Mouse (Mus musculus): Measurements from ENCODE around the gene Glb1. TPM values are rescaled to one million over a fixed set of nuclear protein-coding genes. Genes with fewer than 3 reads are reported as not detected.
A peak's percentile ranks its signal among the peaks of the same experiment; 100 is the strongest.

Gene Glb1
- polyA plus RNA-seq, 1 experiment from 2014 or later, result 21.9 TPM

- Histone ChIP-seq H3K9ac (ENCODE audit: low read depth, low read length) (no peak overlapping the region), H3K27ac (ENCODE audit: low read depth, low read length) (no peak overlapping the region), H3K4me2 (replicated peaks; ENCODE audit: low read depth, low read length) (no peak overlapping the region), H3K4me1 (replicated peaks; ENCODE audit: control insufficient read depth, insufficient read depth, low read length) (no peaks in the 10 kb centered on the region), H3K27me3 (ENCODE audit: control insufficient read depth, insufficient read depth, low read length) (no peaks in the 10 kb centered on the region), H3K4me3 (ENCODE audit: low read depth, low read length) (no peak overlapping the region), H3K9me3 (ENCODE audit: control insufficient read depth, low read length) (no peaks in the 10 kb centered on the region), H3K36me3 (ENCODE audit: control insufficient read depth, insufficient read depth, low read length) (no peaks in the 10 kb centered on the region)
- ATAC-seq (ENCODE audit: low FRiP score) (no peak), DNase-seq (ENCODE audit: low spot score) (no peak)
- 83% methylated on average over 23 of the region's 23 CpGs for WGBS
Measured at GRCm38 (mm10) chr9:114487481-114488258, 86.8 kb downstream of the Glb1 start.

GRCm38 (mm10) chr9:114496469-114496868 lies 95.6 kb downstream of the Glb1 start:
- H3K9me3 ChIP-seq (ENCODE audit: control insufficient read depth, low read length), result no peaks in the 10 kb centered on the region
- 0 out of 2 replicates have a peak, but pooled peaks cover 2% of the 10 kb centered on the region for H3K4me1 ChIP-seq (replicated peaks; ENCODE audit: control insufficient read depth, insufficient read depth, low read length)
- H3K36me3 ChIP-seq (ENCODE audit: control insufficient read depth, insufficient read depth, low read length), result no peaks in the 10 kb centered on the region
- DNase-seq (ENCODE audit: low spot score) (no peak), ATAC-seq (ENCODE audit: low FRiP score) (no peak)
- H3K9ac ChIP-seq (ENCODE audit: low read depth, low read length), result no peak overlapping the region
- 86% methylated on average over 7 of the region's 7 CpGs for WGBS
- H3K4me3 ChIP-seq (ENCODE audit: low read depth, low read length), result no peak overlapping the region
- no peak overlapping the region for H3K4me2 ChIP-seq (replicated peaks; ENCODE audit: low read depth, low read length)
- H3K27me3 ChIP-seq (ENCODE audit: control insufficient read depth, insufficient read depth, low read length), result no peaks in the 10 kb centered on the region
- no peak overlapping the region for H3K27ac ChIP-seq (ENCODE audit: low read depth, low read length)

- Histone ChIP-seq H3K4me2 (replicated peaks; ENCODE audit: low read depth, low read length) (no peak overlapping the region), H3K27me3 (ENCODE audit: control insufficient read depth, insufficient read depth, low read length) (no peaks in the 10 kb centered on the region), H3K9me3 (ENCODE audit: control insufficient read depth, low read length) (no peaks in the 10 kb centered on the region), H3K36me3 (ENCODE audit: control insufficient read depth, insufficient read depth, low read length) (no peaks in the 10 kb centered on the region), H3K27ac (ENCODE audit: low read depth, low read length) (no peak overlapping the region), H3K9ac (ENCODE audit: low read depth, low read length) (no peak overlapping the region), H3K4me1 (replicated peaks; ENCODE audit: control insufficient read depth, insufficient read depth, low read length) (0 out of 2 replicates have a peak, but pooled peaks cover 2% of the 10 kb centered on the region), H3K4me3 (ENCODE audit: low read depth, low read length) (no peak overlapping the region)
- 13% methylated on average over 11 of the region's 11 CpGs for WGBS
- ATAC-seq (ENCODE audit: low FRiP score), result peak; percentile 67; the same call in 1 of the 2 replicates
- DNase-seq (ENCODE audit: low spot score), result peak; percentile 96
Measured at GRCm38 (mm10) chr9:114498218-114498617, 97.3 kb downstream of the Glb1 start.

GRCm38 (mm10) chr9:114499783-114500515 lies 99.1 kb downstream of the Glb1 start:
- ATAC-seq (ENCODE audit: low FRiP score) (peak; percentile 51; the same call in 1 of the 2 replicates), DNase-seq (ENCODE audit: low spot score) (peak; percentile 78)
- no peak overlapping the region for H3K4me2 ChIP-seq (replicated peaks; ENCODE audit: low read depth, low read length)
- no peak overlapping the region for H3K9ac ChIP-seq (ENCODE audit: low read depth, low read length)
- 21% methylated on average over 15 of the region's 15 CpGs for WGBS
- H3K4me1 ChIP-seq (replicated peaks; ENCODE audit: control insufficient read depth, insufficient read depth, low read length), result 0 out of 2 replicates have a peak, but pooled peaks cover 2% of the 10 kb centered on the region
- H3K36me3 ChIP-seq (ENCODE audit: control insufficient read depth, insufficient read depth, low read length), result no peaks in the 10 kb centered on the region
- H3K9me3 ChIP-seq (ENCODE audit: control insufficient read depth, low read length), result no peaks in the 10 kb centered on the region
- no peak overlapping the region for H3K4me3 ChIP-seq (ENCODE audit: low read depth, low read length)
- H3K27me3 ChIP-seq (ENCODE audit: control insufficient read depth, insufficient read depth, low read length), result no peaks in the 10 kb centered on the region
- no peak overlapping the region for H3K27ac ChIP-seq (ENCODE audit: low read depth, low read length)

GRCm38 (mm10) chr9:114501111-114501510 lies 100.2 kb downstream of the Glb1 start:
- H3K4me3 ChIP-seq (ENCODE audit: low read depth, low read length), result no peak overlapping the region
- no peak for DNase-seq (ENCODE audit: low spot score)
- whole genome bisulfite sequencing, result 96% methylated on average over 7 of the region's 7 CpGs

GRCm38 (mm10) chr9:114501913-114502312 lies 101.0 kb downstream of the Glb1 start:
- Histone ChIP-seq H3K4me1 (replicated peaks; ENCODE audit: control insufficient read depth, insufficient read depth, low read length) (0 out of 2 replicates have a peak, but pooled peaks cover 2% of the 10 kb centered on the region), H3K9ac (ENCODE audit: low read depth, low read length) (no peak overlapping the region), H3K27ac (ENCODE audit: low read depth, low read length) (no peak overlapping the region), H3K9me3 (ENCODE audit: control insufficient read depth, low read length) (no peaks in the 10 kb centered on the region), H3K36me3 (ENCODE audit: control insufficient read depth, insufficient read depth, low read length) (no peaks in the 10 kb centered on the region), H3K4me2 (replicated peaks; ENCODE audit: low read depth, low read length) (no peak overlapping the region), H3K27me3 (ENCODE audit: control insufficient read depth, insufficient read depth, low read length) (no peaks in the 10 kb centered on the region), H3K4me3 (ENCODE audit: low read depth, low read length) (no peak overlapping the region)
- DNase-seq (ENCODE audit: low spot score), result no peak
- no peak for ATAC-seq (ENCODE audit: low FRiP score)
- 95% methylated on average over 11 of the region's 11 CpGs for WGBS

More at GRCm38 (mm10) chr9:114501111-114501510, 100.2 kb downstream of the Glb1 start:
- no peaks in the 10 kb centered on the region for H3K36me3 ChIP-seq (ENCODE audit: control insufficient read depth, insufficient read depth, low read length)
- H3K27ac ChIP-seq (ENCODE audit: low read depth, low read length), result no peak overlapping the region
- no peak for ATAC-seq (ENCODE audit: low FRiP score)
- H3K27me3 ChIP-seq (ENCODE audit: control insufficient read depth, insufficient read depth, low read length), result no peaks in the 10 kb centered on the region
- no peak overlapping the region for H3K9ac ChIP-seq (ENCODE audit: low read depth, low read length)
- 0 out of 2 replicates have a peak, but pooled peaks cover 2% of the 10 kb centered on the region for H3K4me1 ChIP-seq (replicated peaks; ENCODE audit: control insufficient read depth, insufficient read depth, low read length)
- no peak overlapping the region for H3K4me2 ChIP-seq (replicated peaks; ENCODE audit: low read depth, low read length)
- H3K9me3 ChIP-seq (ENCODE audit: control insufficient read depth, low read length), result no peaks in the 10 kb centered on the region

- 72% methylated on average over 15 of the region's 15 CpGs for WGBS
- Histone ChIP-seq H3K9ac (ENCODE audit: low read depth, low read length) (no peak overlapping the region), H3K9me3 (ENCODE audit: control insufficient read depth, low read length) (no peaks in the 10 kb centered on the region), H3K27ac (ENCODE audit: low read depth, low read length) (no peak overlapping the region), H3K27me3 (ENCODE audit: control insufficient read depth, insufficient read depth, low read length) (no peaks in the 10 kb centered on the region), H3K4me1 (replicated peaks; ENCODE audit: control insufficient read depth, insufficient read depth, low read length) (0 out of 2 replicates have a peak, but pooled peaks cover 2% of the 10 kb centered on the region), H3K4me3 (ENCODE audit: low read depth, low read length) (no peak overlapping the region), H3K36me3 (ENCODE audit: control insufficient read depth, insufficient read depth, low read length) (no peaks in the 10 kb centered on the region), H3K4me2 (replicated peaks; ENCODE audit: low read depth, low read length) (no peak overlapping the region)
- ATAC-seq (ENCODE audit: low FRiP score), result no peak
- DNase-seq (ENCODE audit: low spot score), result no peak
Measured at GRCm38 (mm10) chr9:114502711-114503427, 102.0 kb downstream of the Glb1 start.

GRCm38 (mm10) chr9:114504816-114505215 lies 103.9 kb downstream of the Glb1 start, which contains the start of gene Ccr4:
Ccr4 (minus strand) TSS chr9:114504916.
- Histone ChIP-seq H3K4me3 (ENCODE audit: low read depth, low read length) (no peak within 1 kb of the TSS), H3K36me3 (ENCODE audit: control insufficient read depth, insufficient read depth, low read length) (no peaks in the 10 kb centered on the region), H3K27me3 (ENCODE audit: control insufficient read depth, insufficient read depth, low read length) (no peaks in the 10 kb centered on the region), H3K4me2 (replicated peaks; ENCODE audit: low read depth, low read length) (no peak within 1 kb of the TSS), H3K4me1 (replicated peaks; ENCODE audit: control insufficient read depth, insufficient read depth, low read length) (no peaks in the 10 kb centered on the region), H3K9me3 (ENCODE audit: control insufficient read depth, low read length) (no peaks in the 10 kb centered on the region), H3K27ac (ENCODE audit: low read depth, low read length) (no peak within 1 kb of the TSS), H3K9ac (ENCODE audit: low read depth, low read length) (no peak within 1 kb of the TSS)
- WGBS, result 90% methylated on average over 9 of the region's 9 CpGs
- DNase-seq (ENCODE audit: low spot score) (no peak), ATAC-seq (ENCODE audit: low FRiP score) (no peak)

All from hindbrain, embryonic 11.5 days (tissue).